Mouse (Mus musculus) spleen, adult 2 months (tissue): ENCODE data around the gene Sdk1.

Source experiments
- CTCF ChIP-seq: fragments of 200-500 bp; IDR thresholded peaks from 2 replicates; pipeline ENCODE4 v1.5.1; 2011; ENCODE audit warnings: mild to moderate bottlenecking, inconsistent platforms; ENCODE audit not compliant: insufficient read depth, insufficient read length, insufficient replicate concordance; ENCODE audit errors: extremely low read depth
- POLR2A ChIP-seq: fragments of 200-500 bp; IDR thresholded peaks from 2 replicates; pipeline ENCODE4 v1.6.1; 2011; ENCODE audit warnings: low read depth, low read length, inconsistent platforms

- TF ChIP-seq CTCF (no peak), POLR2A (no peak)
Observed at GRCm38 (mm10) chr5:141295240-141295639, 54.0 kb downstream of the Sdk1 start.
